Mouse (Mus musculus) brain, embryonic 14.5 days (tissue): ENCODE measurements around the gene Zcchc9.

Experiments
- CTCF ChIP-seq: fragments of 200-500 bp; IDR thresholded peaks from 2 replicates; pipeline ENCODE4 v1.5.1; 2012; ENCODE audit warnings: inconsistent platforms, mild to moderate bottlenecking, moderate library complexity, borderline replicate concordance; ENCODE audit not compliant: insufficient read depth, insufficient read length; ENCODE audit errors: extremely low read depth
- POLR2A ChIP-seq: fragments of 200-500 bp; IDR thresholded peaks from 2 replicates; pipeline ENCODE4 v1.6.1; 2012; ENCODE audit warnings: mild to moderate bottlenecking, inconsistent platforms, borderline replicate concordance; ENCODE audit not compliant: poor library complexity, insufficient read depth, insufficient read length, severe bottlenecking; ENCODE audit errors: extremely low read depth

DNA sequence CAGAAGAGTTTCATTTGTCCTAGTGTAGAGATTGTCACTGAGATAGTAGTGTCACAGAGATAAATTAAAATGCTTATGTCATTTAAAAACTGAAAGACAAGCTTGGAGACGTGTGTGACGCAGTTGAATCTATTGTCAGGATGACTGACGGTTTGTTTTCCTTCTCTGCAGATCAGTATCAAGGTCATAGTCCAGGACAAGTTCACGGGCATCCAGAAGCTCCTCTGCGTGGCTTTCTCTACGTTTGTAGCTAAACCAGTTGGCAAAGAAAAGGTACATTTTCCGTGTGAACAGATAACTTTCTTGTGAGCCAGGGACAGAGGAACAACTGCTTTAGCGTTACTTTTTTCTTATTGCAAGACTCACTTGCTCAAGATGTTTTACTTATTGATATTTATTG is 47.7 kb downstream of the Zcchc9 start:
- TF ChIP-seq POLR2A: no peak
- TF ChIP-seq CTCF: no peak
